Mouse (Mus musculus): Measurements from ENCODE around the gene Sin3a. TPM values are rescaled to one million over a fixed set of nuclear protein-coding genes. Genes with fewer than 3 reads are reported as not detected.

Gene Sin3a
- polyA plus RNA-seq, 1 experiment, result 37.1 TPM

DNA sequence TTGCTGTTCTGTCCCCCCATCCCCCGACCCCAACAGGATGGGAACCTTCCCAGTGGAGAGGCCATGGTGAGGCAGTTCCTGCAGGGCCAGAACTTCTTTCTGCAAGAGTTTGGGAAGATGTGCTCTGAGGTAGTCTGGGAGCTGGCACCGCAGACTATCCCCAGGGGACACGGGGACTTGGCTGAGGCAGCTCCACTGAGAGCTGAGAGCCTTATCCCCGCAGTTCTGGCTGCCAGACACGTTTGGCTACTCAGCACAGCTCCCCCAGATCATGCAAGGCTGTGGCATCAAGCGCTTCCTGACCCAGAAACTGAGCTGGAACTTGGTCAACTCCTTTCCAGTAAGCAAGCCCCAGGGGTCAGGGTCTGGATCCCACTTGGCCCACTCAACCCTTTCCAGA lies 65.4 kb downstream of the Sin3a start:
- Histone ChIP-seq H3K27ac (ENCODE audit: insufficient read depth, low read depth, low read length) (no peak overlapping the region), H3K4me3 (ENCODE audit: insufficient read depth, low read length) (no peak overlapping the region), H3K4me1 (ENCODE audit: control insufficient read depth, insufficient read depth, low read length) (peaks cover 9% of the 10 kb centered on the region)
- TF ChIP-seq POLR2A (IDR thresholded peaks at IDR 0.05; ENCODE audit: borderline replicate concordance, low read depth, low read length) (no peak), CTCF (IDR thresholded peaks at IDR 0.05; ENCODE audit: low read depth, low read length) (no peak)

DNA sequence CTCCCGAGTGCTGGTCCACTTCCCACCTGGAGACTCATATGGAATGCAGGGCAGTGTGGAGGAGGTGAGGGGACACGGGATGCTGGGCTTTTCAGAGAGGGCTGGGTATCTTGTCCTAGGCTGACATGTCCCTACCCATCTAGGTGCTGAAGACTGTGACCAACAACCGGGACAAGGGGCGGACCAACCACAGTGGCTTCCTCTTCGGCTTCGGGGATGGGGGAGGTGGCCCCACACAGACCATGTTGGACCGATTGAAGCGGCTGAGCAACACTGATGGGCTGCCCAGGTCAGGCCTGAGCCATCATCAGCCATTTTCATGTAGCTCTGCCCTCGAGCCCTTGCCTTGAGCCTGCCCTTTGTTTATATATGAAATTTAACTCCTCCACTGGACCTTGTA lies 65.9 kb downstream of the Sin3a start:
- Histone ChIP-seq H3K27ac (ENCODE audit: insufficient read depth, low read depth, low read length) (no peak overlapping the region), H3K4me3 (ENCODE audit: insufficient read depth, low read length) (no peak overlapping the region), H3K4me1 (ENCODE audit: control insufficient read depth, insufficient read depth, low read length) (peaks cover 13% of the 10 kb centered on the region)
- TF ChIP-seq POLR2A (IDR thresholded peaks at IDR 0.05; ENCODE audit: borderline replicate concordance, low read depth, low read length) (no peak), CTCF (IDR thresholded peaks at IDR 0.05; ENCODE audit: low read depth, low read length) (no peak)

DNA sequence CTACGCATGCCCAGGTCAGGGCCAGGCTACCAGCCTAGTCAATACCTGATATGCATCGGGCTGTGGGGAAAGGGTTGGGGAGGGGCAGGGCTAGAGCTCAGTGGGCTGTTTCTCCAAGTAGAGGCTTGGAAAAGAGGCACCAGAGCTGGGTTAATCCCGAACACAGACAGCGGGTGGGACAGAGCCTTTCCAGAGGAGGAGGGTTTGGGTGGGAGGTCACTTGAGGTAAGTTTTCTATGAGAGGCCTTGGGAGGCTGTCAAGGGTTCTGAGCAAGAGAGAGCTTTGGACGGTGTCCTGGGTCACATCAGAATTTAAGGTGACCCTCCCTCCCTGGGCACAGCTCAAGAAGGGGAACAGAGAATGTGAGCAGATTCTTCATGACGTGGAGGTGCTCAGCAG lies 66.7 kb downstream of the Sin3a start:
- no peak for TF ChIP-seq POLR2A (IDR thresholded peaks at IDR 0.05; ENCODE audit: borderline replicate concordance, low read depth, low read length)
- no peak for TF ChIP-seq CTCF (IDR thresholded peaks at IDR 0.05; ENCODE audit: low read depth, low read length)
- Histone ChIP-seq H3K4me1 (ENCODE audit: control insufficient read depth, insufficient read depth, low read length) (peaks cover 16% of the 10 kb centered on the region), H3K4me3 (ENCODE audit: insufficient read depth, low read length) (no peak overlapping the region), H3K27ac (ENCODE audit: insufficient read depth, low read depth, low read length) (no peak overlapping the region)

DNA sequence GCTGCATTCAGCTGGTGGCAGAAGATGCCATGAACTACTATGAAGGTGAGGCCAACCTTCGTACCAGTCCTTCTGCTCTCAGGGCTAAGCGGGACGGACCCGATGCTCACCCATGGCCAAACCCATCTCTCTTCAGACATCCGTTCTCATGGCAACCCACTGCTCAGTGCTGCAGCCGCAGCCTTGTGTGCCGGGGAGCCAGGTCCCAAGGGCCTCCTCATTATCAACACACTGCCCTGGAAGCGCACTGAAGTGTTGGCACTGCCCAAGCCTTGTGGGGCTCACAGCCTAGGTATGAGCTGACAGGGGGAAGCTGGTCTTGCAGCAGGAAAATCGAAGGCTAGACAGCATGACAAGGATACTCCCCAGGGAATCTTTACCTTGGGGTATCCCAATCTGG lies 67.3 kb downstream of the Sin3a start:
- TF ChIP-seq CTCF (IDR thresholded peaks at IDR 0.05; ENCODE audit: low read depth, low read length), result no peak
- no peak for TF ChIP-seq POLR2A (IDR thresholded peaks at IDR 0.05; ENCODE audit: borderline replicate concordance, low read depth, low read length)
- no peak overlapping the region for H3K4me3 ChIP-seq (ENCODE audit: insufficient read depth, low read length)
- peaks cover 16% of the 10 kb centered on the region for H3K4me1 ChIP-seq (ENCODE audit: control insufficient read depth, insufficient read depth, low read length)
- no peak overlapping the region for H3K27ac ChIP-seq (ENCODE audit: insufficient read depth, low read depth, low read length)

DNA sequence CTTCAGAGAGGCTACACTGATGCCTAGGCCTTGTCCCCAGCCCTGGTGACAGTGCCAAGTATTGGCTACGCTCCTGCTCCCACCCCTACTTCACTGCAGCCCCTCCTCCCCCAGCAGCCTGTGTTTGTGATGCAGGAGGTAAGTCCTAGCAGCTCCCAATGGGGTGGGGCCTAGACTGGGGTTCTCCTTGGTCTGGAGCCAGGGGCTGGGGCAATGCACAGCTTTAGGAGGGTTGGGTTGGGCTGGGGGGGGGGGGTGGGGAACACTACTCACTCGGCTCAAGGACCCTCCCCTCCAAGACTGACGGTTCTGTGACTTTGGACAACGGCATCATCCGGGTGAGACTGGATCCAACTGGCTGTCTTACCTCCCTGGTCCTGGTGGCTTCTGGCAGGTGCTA lies 67.7 kb downstream of the Sin3a start:
- Histone ChIP-seq H3K27ac (ENCODE audit: insufficient read depth, low read depth, low read length) (no peak overlapping the region), H3K4me1 (ENCODE audit: control insufficient read depth, insufficient read depth, low read length) (peaks cover 16% of the 10 kb centered on the region), H3K4me3 (ENCODE audit: insufficient read depth, low read length) (no peak overlapping the region)
- no peak for TF ChIP-seq CTCF (IDR thresholded peaks at IDR 0.05; ENCODE audit: low read depth, low read length)
- TF ChIP-seq POLR2A (IDR thresholded peaks at IDR 0.05; ENCODE audit: borderline replicate concordance, low read depth, low read length), result no peak

DNA sequence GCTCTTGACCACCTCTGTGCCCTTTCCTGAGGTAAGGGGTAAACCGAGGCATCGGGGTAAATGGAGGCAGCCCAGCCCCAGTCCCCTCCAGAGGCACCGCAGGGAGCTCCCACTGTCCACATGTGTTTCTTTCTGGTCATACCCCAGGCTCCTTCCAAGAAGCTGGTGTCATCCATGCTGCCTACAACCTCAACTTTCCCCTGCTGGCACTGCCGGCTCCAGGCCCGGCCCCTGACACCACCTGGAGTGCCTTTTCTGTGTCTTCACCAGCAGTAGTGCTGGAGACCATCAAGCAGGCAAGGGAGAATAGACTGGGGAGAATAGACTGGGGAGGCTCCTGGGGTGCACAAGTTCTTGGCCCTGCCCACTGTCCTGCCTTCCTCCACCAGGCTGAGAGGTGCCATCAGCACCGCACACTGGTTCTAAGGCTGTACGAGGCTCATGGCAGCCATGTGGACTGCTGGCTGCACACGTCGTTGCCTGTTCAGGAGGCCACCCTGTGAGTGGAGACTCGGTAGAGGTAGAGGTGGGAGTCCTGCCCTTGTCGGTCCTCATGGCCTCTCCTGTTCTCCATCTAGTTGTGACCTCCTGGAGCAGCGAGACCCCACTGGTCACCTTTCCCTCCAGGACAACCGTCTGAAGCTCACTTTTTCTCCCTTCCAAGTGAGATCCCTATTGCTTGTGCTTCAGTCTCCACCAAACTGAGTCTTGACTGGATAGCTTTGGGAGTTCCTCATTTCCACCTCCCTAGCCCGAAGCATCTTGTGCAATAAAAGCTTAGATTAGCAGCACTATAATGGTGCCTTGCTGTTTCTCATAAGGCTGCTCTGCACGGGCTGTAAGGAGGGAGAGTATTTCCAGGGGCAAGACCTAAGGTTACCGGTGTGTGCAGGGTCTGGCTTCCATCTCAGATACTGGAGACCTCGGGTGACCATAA lies 69.8 kb downstream of the Sin3a start:
- peaks cover 16% of the 10 kb centered on the region for H3K4me1 ChIP-seq (ENCODE audit: control insufficient read depth, insufficient read depth, low read length)
- peak overlapping the region; percentile 17 for H3K27ac ChIP-seq (ENCODE audit: insufficient read depth, low read depth, low read length)
- no peak overlapping the region for H3K4me3 ChIP-seq (ENCODE audit: insufficient read depth, low read length)
- no peak for TF ChIP-seq POLR2A (IDR thresholded peaks at IDR 0.05; ENCODE audit: borderline replicate concordance, low read depth, low read length)
- TF ChIP-seq CTCF (IDR thresholded peaks at IDR 0.05; ENCODE audit: low read depth, low read length), result no peak

DNA sequence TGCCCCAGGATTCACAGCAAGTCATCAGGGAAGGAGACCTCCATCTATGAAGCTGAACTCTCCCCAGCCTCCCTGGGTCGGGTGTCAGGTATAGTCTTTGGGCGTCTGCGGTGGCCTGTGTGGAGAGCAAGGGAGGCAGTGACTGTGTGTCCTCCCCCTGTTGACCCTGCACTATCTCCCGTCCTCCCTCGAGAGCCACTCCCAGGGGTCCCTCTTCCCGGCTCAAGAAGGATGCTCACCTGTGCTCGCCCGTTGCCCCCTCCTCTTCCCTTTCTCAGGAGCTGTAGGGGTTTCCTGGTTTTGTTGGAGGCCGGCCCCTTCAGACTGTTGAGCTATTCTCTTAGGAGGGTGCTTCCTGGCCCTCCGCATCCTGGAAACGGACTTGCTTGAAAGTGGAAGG lies 71.4 kb downstream of the Sin3a start:
- H3K27ac ChIP-seq (ENCODE audit: insufficient read depth, low read depth, low read length), result no peak overlapping the region
- no peak overlapping the region for H3K4me3 ChIP-seq (ENCODE audit: insufficient read depth, low read length)
- TF ChIP-seq POLR2A (IDR thresholded peaks at IDR 0.05; ENCODE audit: borderline replicate concordance, low read depth, low read length) (no peak), CTCF (IDR thresholded peaks at IDR 0.05; ENCODE audit: low read depth, low read length) (no peak)
- H3K4me1 ChIP-seq (ENCODE audit: control insufficient read depth, insufficient read depth, low read length), result peaks cover 22% of the 10 kb centered on the region

DNA sequence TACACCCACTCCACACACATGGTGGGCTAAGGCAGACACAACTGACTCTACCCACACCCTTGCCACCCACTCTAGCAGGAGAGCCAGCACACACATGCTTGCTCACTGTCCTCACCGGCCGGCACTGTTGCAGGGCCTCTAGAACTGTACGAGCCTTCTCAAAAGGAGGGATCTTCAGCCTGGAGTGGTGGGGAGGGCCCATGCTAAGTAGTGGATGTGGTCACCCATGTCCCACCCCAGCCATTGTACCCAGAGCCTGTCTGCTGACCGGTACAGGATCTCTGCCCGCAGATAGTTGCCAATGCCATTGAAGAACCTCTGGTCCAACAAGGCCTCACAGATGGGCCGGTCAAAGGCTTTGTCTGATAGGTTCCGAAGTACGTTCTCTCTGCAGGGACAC lies 73.0 kb downstream of the Sin3a start:
- Histone ChIP-seq H3K4me3 (ENCODE audit: insufficient read depth, low read length) (no peak overlapping the region), H3K27ac (ENCODE audit: insufficient read depth, low read depth, low read length) (no peak overlapping the region), H3K4me1 (ENCODE audit: control insufficient read depth, insufficient read depth, low read length) (peaks cover 27% of the 10 kb centered on the region)
- TF ChIP-seq POLR2A (IDR thresholded peaks at IDR 0.05; ENCODE audit: borderline replicate concordance, low read depth, low read length), result no peak
- no peak for TF ChIP-seq CTCF (IDR thresholded peaks at IDR 0.05; ENCODE audit: low read depth, low read length)

DNA sequence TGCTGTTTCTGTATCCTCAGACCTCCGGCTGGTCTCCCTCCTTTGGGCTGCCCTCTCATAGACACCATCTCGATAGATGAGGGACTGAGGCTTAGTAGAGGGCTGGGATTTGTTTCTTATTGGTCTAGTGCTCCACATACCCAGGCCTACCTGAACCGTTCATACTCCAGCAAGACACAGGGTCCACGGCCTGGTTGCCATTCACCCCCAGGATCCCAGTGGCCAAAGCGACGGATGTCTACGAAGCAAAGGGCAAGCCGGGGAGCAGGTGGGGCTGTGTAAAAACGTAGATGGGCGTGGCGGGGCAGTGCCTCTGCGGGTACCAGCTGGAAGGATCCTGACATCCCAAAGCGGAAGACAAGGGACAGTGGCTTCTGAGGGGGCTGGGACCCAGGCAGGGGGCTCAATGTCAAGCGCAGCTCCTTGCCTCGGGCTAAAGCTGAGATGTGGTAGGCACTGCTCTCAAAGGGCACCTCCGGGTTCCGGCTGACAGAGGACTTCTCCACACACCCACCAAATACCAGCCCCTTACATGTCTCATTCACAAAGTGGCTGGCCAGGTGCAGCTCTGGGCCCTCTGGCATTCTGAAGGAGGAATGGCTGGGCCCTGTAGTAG lies 74.7 kb downstream of the Sin3a start:
- TF ChIP-seq CTCF (IDR thresholded peaks at IDR 0.05; ENCODE audit: low read depth, low read length) (no peak), POLR2A (IDR thresholded peaks at IDR 0.05; ENCODE audit: borderline replicate concordance, low read depth, low read length) (no peak)
- Histone ChIP-seq H3K4me3 (ENCODE audit: insufficient read depth, low read length) (peak overlapping the region; percentile 73; the same call in 1 of the 2 replicates), H3K4me1 (ENCODE audit: control insufficient read depth, insufficient read depth, low read length) (peaks cover 23% of the 10 kb centered on the region), H3K27ac (ENCODE audit: insufficient read depth, low read depth, low read length) (no peak overlapping the region)

Data from bone marrow macrophage, adult 2 months (primary cell).